Mouse (Mus musculus) liver, adult (tissue): ENCODE measurements around the gene Ptprt.

ENCODE experiments used
- GATA4 ChIP-seq: IDR thresholded peaks from 2 replicates; pipeline ENCODE4 v1.6.1; 2014; ENCODE audit warnings: mild to moderate bottlenecking, low read length; ENCODE audit not compliant: insufficient replicate concordance

Gene Ptprt

DNA sequence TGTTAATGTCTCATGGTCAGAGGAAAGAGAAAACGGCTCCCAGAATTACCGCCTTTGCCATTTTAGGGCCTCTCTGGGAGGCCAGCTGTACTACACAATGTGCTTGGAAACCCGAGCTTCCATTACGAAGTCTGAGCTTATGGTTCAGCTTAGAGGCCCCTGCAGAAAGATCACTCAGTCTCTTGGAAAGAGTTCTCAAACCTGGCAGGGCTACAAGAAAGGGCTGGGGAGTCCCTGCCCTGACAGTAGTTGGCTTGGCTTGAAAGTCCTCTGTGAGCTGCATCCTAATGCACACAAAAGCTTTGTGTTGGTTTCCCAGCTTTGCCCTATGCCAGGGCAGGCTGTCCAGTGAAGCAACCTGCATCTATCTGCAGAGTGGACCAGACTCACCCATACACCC is 269.1 kb downstream of the Ptprt start:
- no peak for TF ChIP-seq GATA4

GRCm38 (mm10) chr2:162377309-162377708 is 283.6 kb downstream of the Ptprt start:
- TF ChIP-seq GATA4: no peak

GRCm38 (mm10) chr2:162349047-162349446 is 311.9 kb downstream of the Ptprt start:
- no peak for TF ChIP-seq GATA4

GRCm38 (mm10) chr2:162341846-162342245 is 319.1 kb downstream of the Ptprt start:
- no peak for TF ChIP-seq GATA4

- no peak for TF ChIP-seq GATA4
These were observed 320.7 kb downstream of the Ptprt start for GRCm38 (mm10) chr2:162340231-162340630.

DNA sequence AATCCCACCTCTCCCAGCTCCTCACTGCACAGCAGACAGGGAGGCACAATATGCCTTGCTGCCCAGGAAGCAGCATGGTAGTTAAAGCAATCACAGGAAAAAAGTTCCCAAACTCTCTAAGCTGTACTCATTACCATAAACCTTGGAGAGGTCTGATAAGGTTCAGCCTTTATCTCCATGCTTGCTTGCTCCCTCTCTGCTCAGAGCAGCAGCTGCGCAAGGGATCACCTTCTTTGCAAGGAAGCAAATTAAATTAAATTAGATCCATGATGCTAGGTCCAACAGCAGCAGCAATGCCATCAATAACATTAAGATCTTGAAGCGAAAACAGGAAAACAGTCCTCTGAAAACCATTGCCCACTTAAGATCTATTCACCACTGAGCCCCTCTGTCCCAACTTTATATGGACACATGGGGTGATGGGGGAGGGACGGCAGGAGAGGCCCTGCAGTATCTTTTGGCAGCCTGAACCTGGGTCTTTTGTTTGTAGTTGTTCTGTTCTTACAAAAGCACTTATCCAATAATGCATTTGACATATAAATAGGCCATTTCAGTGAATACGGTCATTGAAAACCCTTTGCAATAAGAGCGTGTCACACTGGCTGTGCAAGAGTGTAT is 328.8 kb downstream of the Ptprt start:
- no peak for TF ChIP-seq GATA4

DNA sequence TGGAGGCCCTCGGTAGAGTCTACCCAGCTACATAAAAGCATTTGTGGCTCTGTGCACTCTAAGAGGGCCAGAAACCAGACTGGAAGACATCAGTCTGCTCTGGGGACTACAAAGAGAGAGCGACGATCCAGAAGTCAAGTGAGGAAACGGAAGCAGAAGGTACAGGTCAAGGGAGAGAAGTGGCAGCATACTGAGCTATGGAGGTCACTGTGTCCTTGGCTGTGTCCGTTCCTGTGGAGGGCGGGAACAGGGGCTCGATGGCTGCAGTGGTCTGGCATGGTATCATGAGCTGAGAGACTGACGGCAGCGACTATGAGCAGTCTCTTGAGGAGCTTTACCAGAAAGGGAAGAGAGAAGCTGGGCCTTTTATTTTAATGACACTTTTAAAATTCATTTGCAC is 331.5 kb downstream of the Ptprt start:
- TF ChIP-seq GATA4: no peak

DNA sequence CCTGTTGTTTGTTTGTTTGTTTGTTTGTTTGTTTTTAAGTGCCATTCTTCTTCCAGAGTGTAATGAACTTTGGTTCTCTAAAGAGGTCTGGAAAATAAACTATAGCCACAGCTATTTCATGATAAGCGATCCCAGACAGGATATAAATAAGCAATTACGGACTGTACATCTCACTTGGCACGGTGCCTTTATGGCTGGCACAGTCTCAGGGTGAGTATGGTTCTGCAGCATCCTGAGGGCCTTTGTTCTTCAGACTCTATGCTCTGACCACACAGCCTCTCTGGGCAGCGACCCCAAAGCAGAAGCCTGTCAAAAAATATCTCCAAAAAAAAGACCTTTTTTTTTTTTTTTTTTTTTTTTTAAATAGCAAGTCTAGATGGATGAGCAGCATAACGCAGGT is 338.5 kb downstream of the Ptprt start:
- no peak for TF ChIP-seq GATA4

DNA sequence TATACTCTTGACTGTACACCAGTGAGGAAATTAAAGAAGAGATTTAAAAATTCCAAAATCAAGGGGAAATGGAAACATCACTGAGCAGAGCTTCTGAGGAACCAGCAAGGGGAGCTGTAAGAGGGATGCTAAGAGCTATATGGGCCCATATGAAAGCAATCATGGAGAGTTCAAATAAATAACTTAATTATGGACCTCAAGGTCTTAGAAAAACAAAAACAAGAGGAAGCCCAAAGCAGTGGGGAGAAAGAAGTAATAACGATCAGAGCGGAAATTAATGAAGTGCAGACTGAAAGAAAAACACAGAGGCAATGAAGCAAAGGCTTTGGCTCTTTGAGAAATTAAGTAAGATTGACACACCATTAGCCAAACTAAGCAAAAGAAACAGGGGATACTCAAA is 353.0 kb downstream of the Ptprt start:
- TF ChIP-seq GATA4: no peak

DNA sequence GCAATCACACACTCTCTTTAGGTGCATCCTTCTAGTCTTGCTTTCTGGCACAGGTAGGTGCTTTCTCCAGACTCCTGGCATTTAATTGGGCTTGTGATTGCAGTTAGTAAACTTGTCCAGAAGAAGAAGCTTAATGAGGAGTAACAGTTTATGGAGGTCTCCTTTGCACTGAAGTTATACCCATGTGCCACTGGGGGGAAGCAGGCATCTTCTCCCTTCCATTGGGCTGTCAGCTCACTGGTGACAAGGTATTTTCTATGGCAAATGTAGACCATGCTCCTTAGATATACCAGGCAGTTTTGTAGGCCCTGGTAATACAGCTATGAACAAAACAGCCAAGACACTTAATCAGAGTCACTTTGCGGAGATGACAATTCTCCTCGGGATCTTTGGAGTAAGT is 366.9 kb downstream of the Ptprt start:
- TF ChIP-seq GATA4: no peak

- no peak for TF ChIP-seq GATA4
These were observed 378.3 kb downstream of the Ptprt start for GRCm38 (mm10) chr2:162282606-162283005.

DNA sequence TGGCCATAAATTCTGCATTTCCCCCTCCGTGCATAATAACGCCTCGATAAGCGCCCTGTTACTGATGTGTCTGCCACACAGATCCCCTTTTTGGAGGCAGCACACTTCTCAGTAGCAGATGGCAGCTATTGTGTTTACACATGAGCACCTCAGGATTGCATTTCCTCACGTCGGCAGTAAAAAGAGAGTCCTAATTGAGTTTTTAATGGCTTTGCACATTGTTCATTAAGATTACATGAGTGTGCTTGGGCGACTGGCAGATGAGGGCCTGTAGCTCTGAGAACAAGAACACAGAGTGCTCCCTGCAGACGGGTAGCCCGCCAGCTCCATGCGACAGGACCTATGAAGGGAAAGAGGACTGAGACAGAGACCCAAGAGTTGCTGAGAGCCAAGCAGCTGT is 378.8 kb downstream of the Ptprt start:
- no peak for TF ChIP-seq GATA4

DNA sequence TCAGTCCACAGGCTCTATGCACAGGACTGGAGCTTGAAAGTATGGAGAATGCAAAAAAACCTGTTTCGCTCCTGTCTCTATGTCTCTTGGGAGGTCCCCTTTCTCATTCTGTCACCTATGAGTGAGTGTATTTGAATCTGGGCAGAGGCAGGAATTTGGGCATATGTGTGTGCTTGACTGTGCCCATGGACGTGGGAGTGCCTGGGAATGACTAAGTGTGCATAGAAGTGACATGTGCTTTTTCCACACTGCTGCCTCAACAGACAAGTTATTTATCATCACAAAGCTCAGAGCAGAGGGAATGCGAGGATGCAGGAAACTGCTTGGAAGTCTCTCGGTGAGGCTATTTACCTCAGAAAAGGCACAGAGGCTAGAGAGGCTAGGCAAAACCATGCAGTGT is 387.1 kb downstream of the Ptprt start:
- TF ChIP-seq GATA4: no peak

DNA sequence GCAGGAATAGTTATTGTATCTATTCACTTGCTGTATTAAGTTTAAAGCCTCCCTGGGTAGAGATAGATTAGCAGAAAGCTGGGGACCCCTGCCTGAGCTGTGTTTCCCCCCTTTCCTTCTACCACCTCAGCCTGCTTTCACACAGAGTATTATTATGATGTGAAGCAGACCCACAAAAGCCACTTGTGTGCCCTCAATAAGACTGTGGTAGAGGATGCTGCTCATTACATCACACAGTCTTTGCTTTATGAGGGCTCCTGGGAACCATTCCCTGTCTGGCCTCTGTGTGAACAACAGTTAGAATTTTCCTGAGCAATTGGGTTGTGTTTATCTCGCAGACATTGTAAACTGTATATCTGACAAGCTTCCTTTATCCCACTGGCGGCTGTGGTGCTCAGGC is 409.7 kb downstream of the Ptprt start:
- TF ChIP-seq GATA4: no peak

- TF ChIP-seq GATA4: no peak
These were observed 412.7 kb downstream of the Ptprt start for GRCm38 (mm10) chr2:162248296-162248695.

GRCm38 (mm10) chr2:162222476-162222875 is 438.5 kb downstream of the Ptprt start:
- TF ChIP-seq GATA4: no peak

DNA sequence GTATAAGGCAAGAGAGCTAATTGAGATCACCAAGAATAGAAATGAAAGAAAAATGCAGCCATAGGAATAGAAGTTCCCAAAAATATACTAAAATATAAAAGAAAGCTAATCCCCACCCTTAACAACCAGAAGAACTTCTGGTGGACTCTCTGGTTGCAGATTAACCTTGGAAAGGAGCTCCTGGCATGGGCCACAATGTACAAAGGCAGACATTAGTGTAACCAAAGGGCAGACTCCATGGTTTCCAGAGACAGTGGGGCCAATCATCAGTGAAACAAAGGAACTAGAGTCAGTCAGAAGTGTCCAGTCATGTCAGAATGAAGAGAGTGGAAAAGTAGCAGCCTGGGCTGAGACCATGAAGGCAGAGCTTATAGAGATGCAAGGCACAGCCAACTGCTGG is 440.4 kb downstream of the Ptprt start:
- no peak for TF ChIP-seq GATA4
